Mouse (Mus musculus): ENCODE measurements at regions not wholly inside any gene's neighbourhood (a gene's known extent, or its start where the extent isn't known, plus 50 kb on each side); places are given as distances from the start of the nearest gene placed in this dataset.

DNA sequence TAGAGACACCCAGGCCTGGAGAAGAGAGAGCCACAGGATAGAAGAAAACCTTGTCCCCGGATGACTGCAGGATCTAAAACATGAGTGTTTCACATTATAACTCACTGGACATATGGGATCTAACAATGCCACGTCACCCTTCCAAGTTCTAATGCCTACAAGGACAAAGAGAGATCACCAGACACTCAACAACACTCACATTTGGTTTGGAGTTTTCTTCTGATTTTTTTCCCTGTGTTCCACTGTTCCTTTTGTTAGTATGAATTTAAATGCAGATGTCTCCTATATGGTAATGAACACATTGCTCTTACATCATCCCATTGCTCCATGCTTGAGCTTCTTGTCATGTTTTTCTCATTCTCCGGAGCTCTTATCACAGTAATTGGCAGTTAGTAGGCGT lies 101.9 kb upstream of the Lyplal1 start:
- TF ChIP-seq CTCF (IDR thresholded peaks at IDR 0.05; ENCODE audit: insufficient read depth, low read length) (no peak), POLR2A (IDR thresholded peaks at IDR 0.05; ENCODE audit: borderline replicate concordance, extremely low read depth, low read depth, low read length) (no peak)

Measured in lung, adult 2 months (tissue).